In genomic region chr13:37855765-37856164, GRCm38 (mm10) we compare ENCODE assay signal across 20 mouse cellular contexts.
DNase-seq lines count a peak whose midpoint lies in the region; ATAC-seq and TF ChIP-seq lines count a peak whose summit lies in the region.
"Had no signal": no experiment of that assay in that cellular context is flagged by ENCODE, and none has a peak within 500 bp of the region (broad histone marks: within the 10 kb centered on the region; RNA-seq: fewer than 3 reads in every experiment).

No protein-coding gene starts in this region.

- H3K27me3 ChIP-seq in kidney, embryonic 15.5 days = no peaks in the 10 kb centered on the region
- H3K27me3 ChIP-seq in CH12.LX (replicated peaks) (no peaks in the 10 kb centered on the region), myocyte (ENCODE audit: control insufficient read depth, insufficient read depth, insufficient read length) (no peaks in the 10 kb centered on the region)
- no peaks in the 10 kb centered on the region for H3K27me3 ChIP-seq in liver, embryonic 12.5 days (replicated peaks)
- H3K27me3 ChIP-seq in midbrain, embryonic 15.5 days (replicated peaks) = peaks cover 6% of the 10 kb centered on the region
- H3K27me3 ChIP-seq: embryonic facial prominence, embryonic 12.5 days; limb, embryonic 15.5 days had no signal

- no peak for DNase-seq in kidney, adult 9 months
- peak; percentile 51 for DNase-seq in CH12.LX (ENCODE audit: extremely low read depth)
- DNase-seq in urinary bladder, postnatal 10 days (ENCODE audit: low spot score) = no peak
- DNase-seq: adrenal gland, postnatal 25 days; cerebellum, adult 9-11 months; heart, postnatal 4 days; kidney, adult 8-10 months; kidney, postnatal 36 days; right cerebral cortex, postnatal 14 days; thymus, adult 2 months; thymus, postnatal 4 days had no signal

- H3K27ac ChIP-seq in kidney, embryonic 15.5 days = 0 out of 2 replicates have a peak overlapping the region, but pooled peaks have one; percentile 56
- H3K27ac ChIP-seq in CH12.LX (ENCODE audit: insufficient read depth, low read depth) = no peak overlapping the region
- H3K27ac ChIP-seq in liver, embryonic 12.5 days = peak overlapping the region; percentile 62
- no peak overlapping the region for H3K27ac ChIP-seq in midbrain, embryonic 15.5 days
- H3K27ac ChIP-seq: embryonic facial prominence, embryonic 12.5 days; forebrain, embryonic 12.5 days; hindbrain, embryonic 15.5 days; limb, embryonic 15.5 days; midbrain, embryonic 12.5 days had no signal

- TF ChIP-seq POLR2A in CH12.LX (IDR thresholded peaks at IDR 0.05; ENCODE audit: low read depth, low read length) (no peak), myocyte (IDR thresholded peaks at IDR 0.05; ENCODE audit: insufficient read length, low read depth) (no peak)

- no peak for TF ChIP-seq EP300 in CH12.LX (IDR thresholded peaks at IDR 0.05; ENCODE audit: low read length)

- no peak overlapping the region for H3K4me2 ChIP-seq in kidney, embryonic 15.5 days
- H3K4me2 ChIP-seq in CH12.LX (ENCODE audit: insufficient read depth, low read depth, poor library complexity, severe bottlenecking) = peak overlapping the region; percentile 53; the same call in 1 of the 2 replicates
- H3K4me2 ChIP-seq in liver, embryonic 12.5 days = peak overlapping the region; percentile 21; the same call in 1 of the 2 replicates
- peak overlapping the region; percentile 99 for H3K4me2 ChIP-seq in myocyte (ENCODE audit: low read depth)
- no peak overlapping the region for H3K4me2 ChIP-seq in midbrain, embryonic 15.5 days
- H3K4me2 ChIP-seq: embryonic facial prominence, embryonic 12.5 days; forebrain, embryonic 12.5 days; limb, embryonic 15.5 days; midbrain, embryonic 12.5 days had no signal

- ATAC-seq in kidney, embryonic 15.5 days (replicated peaks; ENCODE audit: low FRiP score) = no peak
- no peak for ATAC-seq in liver, embryonic 12.5 days
- no peak for ATAC-seq in midbrain, embryonic 15.5 days (replicated peaks)

- in situ Hi-C loops in CH12.LX (cut with MboI; ENCODE audit: low pct_ligation_motif_present, low pct_unique_long_range_greater_than_20kb, low sequenced_read_pairs) = no loop called here

- peaks cover 67% of the 10 kb centered on the region for H3K4me1 ChIP-seq in kidney, embryonic 15.5 days
- peaks cover 18 to 61% of the 10 kb centered on the region in 2 experiments for H3K4me1 ChIP-seq in CH12.LX (ENCODE audit: control insufficient read depth in 1 of 2, insufficient read depth in 2 of 2)
- H3K4me1 ChIP-seq in liver, embryonic 12.5 days = peaks cover 89% of the 10 kb centered on the region
- H3K4me1 ChIP-seq in midbrain, embryonic 15.5 days = peaks cover 24% of the 10 kb centered on the region

- H3K4me3 ChIP-seq in kidney, embryonic 15.5 days (replicated peaks) = no peak overlapping the region
- H3K4me3 ChIP-seq in CH12.LX (replicated peaks in 1 of 3; ENCODE audit: low read depth in 2 of 3, low read length in 2 of 3, poor library complexity in 1 of 3) (no peak overlapping the region), myocyte (no peak overlapping the region)
- H3K4me3 ChIP-seq in liver, embryonic 12.5 days = no peak overlapping the region
- no peak overlapping the region for H3K4me3 ChIP-seq in midbrain, embryonic 15.5 days
- H3K4me3 ChIP-seq: embryonic facial prominence, embryonic 12.5 days; forebrain, embryonic 12.5 days; hindbrain, embryonic 15.5 days; limb, embryonic 15.5 days; midbrain, embryonic 12.5 days had no signal

- no peak for TF ChIP-seq CTCF in CH12.LX (conservative IDR thresholded peaks at IDR 0.05 in 1 of 2, IDR thresholded peaks at IDR 0.05 in 1 of 2; ENCODE audit: low read depth in 2 of 2, low read length in 2 of 2)

- H3K79me2 ChIP-seq in CH12.LX (replicated peaks; ENCODE audit: control insufficient read depth, extremely low read depth, insufficient read depth, poor library complexity, severe bottlenecking) (peaks cover 50% of the 10 kb centered on the region), myocyte (ENCODE audit: control insufficient read depth, insufficient read depth) (peaks cover 89% of the 10 kb centered on the region)

- no peaks in the 10 kb centered on the region for H3K36me3 ChIP-seq in kidney, embryonic 15.5 days
- no peaks in the 10 kb centered on the region for H3K36me3 ChIP-seq in CH12.LX (replicated peaks in 1 of 2; ENCODE audit: control insufficient read depth in 1 of 2, insufficient read depth in 1 of 2, low read length in 1 of 2)
- H3K36me3 ChIP-seq in liver, embryonic 12.5 days = no peaks in the 10 kb centered on the region
- H3K36me3 ChIP-seq in myocyte (ENCODE audit: control insufficient read depth, insufficient read depth) = peaks cover 3% of the 10 kb centered on the region
- H3K36me3 ChIP-seq in midbrain, embryonic 15.5 days (replicated peaks) = no peaks in the 10 kb centered on the region
- H3K36me3 ChIP-seq: embryonic facial prominence, embryonic 12.5 days; forebrain, embryonic 12.5 days; hindbrain, embryonic 15.5 days; limb, embryonic 15.5 days; midbrain, embryonic 12.5 days had no signal

- dilution Hi-C loops in CH12.LX (cut with MboI; ENCODE audit: extremely low pct_ligation_motif_present, extremely low pct_unique_long_range_greater_than_20kb, low sequenced_read_pairs) = no loop called here

- TF ChIP-seq RAD21 in CH12.LX (IDR thresholded peaks at IDR 0.05; ENCODE audit: low read depth, low read length) = no peak

- no peaks in the 10 kb centered on the region for H3K9me3 ChIP-seq in kidney, embryonic 15.5 days (replicated peaks)
- H3K9me3 ChIP-seq in CH12.LX (replicated peaks; ENCODE audit: low read length) = no peaks in the 10 kb centered on the region
- no peaks in the 10 kb centered on the region for H3K9me3 ChIP-seq in liver, embryonic 12.5 days (replicated peaks)
- no peaks in the 10 kb centered on the region for H3K9me3 ChIP-seq in midbrain, embryonic 15.5 days
- H3K9me3 ChIP-seq: embryonic facial prominence, embryonic 12.5 days; forebrain, embryonic 12.5 days; hindbrain, embryonic 15.5 days; limb, embryonic 15.5 days; midbrain, embryonic 12.5 days had no signal

- H3K9ac ChIP-seq in kidney, embryonic 15.5 days = no peak overlapping the region
- no peak overlapping the region for H3K9ac ChIP-seq in CH12.LX (ENCODE audit: insufficient read depth, low read depth)
- no peak overlapping the region for H3K9ac ChIP-seq in liver, embryonic 12.5 days
- no peak overlapping the region for H3K9ac ChIP-seq in midbrain, embryonic 15.5 days
- H3K9ac ChIP-seq: embryonic facial prominence, embryonic 12.5 days; forebrain, embryonic 12.5 days; hindbrain, embryonic 15.5 days; limb, embryonic 15.5 days; midbrain, embryonic 12.5 days had no signal

- H3ac ChIP-seq in myocyte (ENCODE audit: control insufficient read depth, insufficient read length) = no peak overlapping the region

TF ChIP-seq in CH12.LX, 34 proteins besides CTCF, POLR2A, EP300 and RAD21:
- no peak for TF ChIP-seq JUN (IDR thresholded peaks at IDR 0.05; ENCODE audit: insufficient read depth, low read depth, low read length)
- no peak for TF ChIP-seq MXI1 (IDR thresholded peaks at IDR 0.05; ENCODE audit: low read depth, low read length)
- no peak for TF ChIP-seq BHLHE40 (IDR thresholded peaks at IDR 0.05; ENCODE audit: low read depth, low read length)
- TF ChIP-seq MAX (IDR thresholded peaks at IDR 0.05; ENCODE audit: low read length) = no peak
- no peak for TF ChIP-seq ZC3H11A (IDR thresholded peaks at IDR 0.05; ENCODE audit: low read depth, low read length)
TF ChIP-seq in CH12.LX: peak in this region for 0.

TF ChIP-seq in myocyte, 11 proteins besides CTCF, POLR2A, EP300 and RAD21:
- no peak for TF ChIP-seq MYOD1 (IDR thresholded peaks at IDR 0.05; ENCODE audit: control insufficient read depth in 1 of 3, insufficient read length in 2 of 3, low read depth in 2 of 3)
- no peak for TF ChIP-seq REST (IDR thresholded peaks at IDR 0.05; ENCODE audit: insufficient read depth, insufficient read length)
- no peak for TF ChIP-seq MAX (IDR thresholded peaks at IDR 0.05; ENCODE audit: low read depth)
- no peak for TF ChIP-seq MYOG (IDR thresholded peaks at IDR 0.05; ENCODE audit: control insufficient read depth in 1 of 3, insufficient read depth in 1 of 3, insufficient read length in 2 of 3, low read depth in 2 of 3)
- no peak for TF ChIP-seq SRF (IDR thresholded peaks at IDR 0.05; ENCODE audit: control insufficient read depth, insufficient read length, low read depth)
- no peak for TF ChIP-seq POLR2AphosphoS2 (IDR thresholded peaks at IDR 0.05; ENCODE audit: insufficient read length, low read depth)
- no peak for TF ChIP-seq TCF12 (IDR thresholded peaks at IDR 0.05; ENCODE audit: insufficient read depth, poor library complexity, severe bottlenecking)
- TF ChIP-seq USF1 (IDR thresholded peaks at IDR 0.05; ENCODE audit: low read depth) = no peak

Comparison
In these comparisons a context has a peak if more than half of its experiments do, and no peak if none do; other contexts are left out.
1. H3K27ac ChIP-seq: peak in kidney, embryonic 15.5 days (single experiment) and liver, embryonic 12.5 days (single experiment); none in CH12.LX (single experiment) and midbrain, embryonic 15.5 days (single experiment).
2. H3K4me2 ChIP-seq: peak in CH12.LX (single experiment), liver, embryonic 12.5 days (single experiment) and myocyte (single experiment); none in kidney, embryonic 15.5 days (single experiment) and midbrain, embryonic 15.5 days (single experiment).